Mouse (Mus musculus): ENCODE measurements at regions not wholly inside any gene's neighbourhood (a gene's known extent, or its start where the extent isn't known, plus 50 kb on each side); places are given as distances from the start of the nearest gene placed in this dataset.

DNA sequence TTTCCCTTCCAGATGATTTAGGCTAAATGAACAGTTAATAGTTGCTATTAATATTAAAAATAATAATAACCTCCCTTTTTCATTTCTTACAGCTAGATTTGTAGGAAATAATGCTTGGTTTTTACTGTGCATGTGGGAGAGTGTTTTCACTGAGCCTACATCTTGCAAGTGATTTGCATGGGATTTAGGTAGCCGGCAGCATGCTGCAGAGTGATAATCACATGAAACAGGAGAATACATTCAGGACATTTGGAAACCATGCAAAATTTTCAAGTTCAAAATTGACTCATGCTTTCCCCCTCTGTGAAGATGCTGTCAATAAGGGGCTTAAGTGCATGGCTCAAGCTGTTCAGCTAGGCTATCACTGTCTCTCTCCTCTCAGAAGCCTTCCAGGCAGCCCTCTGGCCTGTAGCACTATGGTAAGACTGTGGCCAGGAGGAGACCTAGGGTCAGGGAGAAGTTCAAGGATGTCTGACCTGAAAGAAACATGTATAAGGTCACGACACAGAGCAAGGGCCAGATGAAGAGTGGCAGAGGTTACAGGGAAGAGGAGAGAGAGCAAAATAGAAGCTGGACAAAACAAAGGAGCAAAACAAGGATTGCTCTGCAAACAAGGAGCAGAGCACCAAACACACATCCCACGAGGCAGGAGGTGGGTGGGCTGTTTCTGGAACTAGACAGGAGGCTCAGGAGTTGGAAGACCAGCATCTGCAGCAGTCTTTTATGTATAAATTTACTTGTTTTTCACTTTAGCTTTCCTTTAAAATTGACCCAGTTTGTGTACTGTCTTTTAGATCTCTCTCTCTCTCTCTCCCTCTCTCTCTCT is 177.5 kb downstream of the Tmem161b start:
- DNase-seq (ENCODE audit: low spot score), result no peak

DNA sequence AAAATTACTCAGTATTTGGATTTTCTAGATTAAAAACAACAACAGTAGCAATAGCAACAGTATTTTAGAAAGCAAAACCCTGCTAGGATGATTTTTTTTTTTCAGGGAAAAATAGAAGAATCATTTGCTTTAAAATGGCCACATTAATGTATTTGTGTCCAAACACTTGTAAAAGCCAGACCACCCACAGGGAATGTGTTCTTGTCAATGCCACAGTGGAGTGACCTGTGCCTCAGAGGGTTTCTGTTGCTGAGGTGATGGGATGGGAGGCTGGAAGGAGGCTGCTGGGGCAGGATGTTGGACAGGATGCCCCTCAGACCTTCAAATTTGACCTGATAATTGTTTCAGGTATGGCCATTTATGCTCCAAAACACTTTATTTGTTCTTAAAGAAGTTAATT is 178.9 kb downstream of the Tmem161b start:
- DNase-seq (ENCODE audit: low spot score), result no peak

DNA sequence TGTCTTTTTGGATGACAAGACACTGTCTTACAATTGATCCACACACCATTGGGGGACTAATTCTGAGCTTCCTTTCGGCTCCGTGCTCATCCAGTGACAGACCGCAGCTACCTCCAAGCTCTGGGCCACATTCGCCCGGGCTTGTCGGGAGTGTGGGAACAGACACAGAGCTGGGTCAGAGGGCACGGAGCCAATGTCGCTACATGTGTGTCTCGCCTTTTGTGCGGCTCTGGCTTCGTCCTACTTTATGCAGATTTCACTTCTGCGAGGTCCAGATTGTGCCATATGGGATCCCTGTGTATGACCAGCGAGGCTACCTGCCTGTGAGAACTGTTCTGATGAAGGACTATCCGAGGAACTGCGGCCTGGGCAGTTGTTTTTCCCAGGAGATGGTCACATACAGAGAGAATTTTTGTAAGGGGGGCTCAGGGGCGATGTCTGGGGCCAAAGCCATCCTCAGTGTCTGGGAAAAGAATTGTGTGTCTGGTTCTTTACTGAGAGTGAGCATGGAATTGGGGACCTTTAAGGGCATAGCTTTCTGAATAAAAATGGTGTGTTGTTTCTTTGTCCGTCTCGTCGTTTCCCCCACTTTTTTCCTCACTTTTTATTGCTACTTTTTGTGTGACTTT is 182.6 kb downstream of the Tmem161b start:
- no peak for DNase-seq (ENCODE audit: low spot score)

DNA sequence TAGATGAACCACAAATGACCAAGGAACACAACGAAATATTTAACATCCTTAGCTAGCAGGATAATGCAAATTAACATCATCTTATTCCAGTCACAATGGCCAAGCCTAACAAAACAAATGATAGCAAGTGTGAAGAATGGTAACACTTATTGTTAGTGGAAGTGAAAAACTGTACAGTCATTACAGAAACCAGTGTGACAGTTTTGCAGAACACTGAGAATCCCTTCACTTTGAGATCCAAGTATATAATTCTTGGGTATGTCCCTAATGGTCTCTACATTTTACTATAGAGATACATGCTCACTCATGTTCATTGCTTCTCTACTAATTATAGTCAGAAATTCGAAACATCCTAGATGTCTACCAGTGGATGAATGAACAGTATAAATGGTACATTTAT is 212.3 kb downstream of the Tmem161b start:
- no peak for DNase-seq (ENCODE audit: low spot score)

DNA sequence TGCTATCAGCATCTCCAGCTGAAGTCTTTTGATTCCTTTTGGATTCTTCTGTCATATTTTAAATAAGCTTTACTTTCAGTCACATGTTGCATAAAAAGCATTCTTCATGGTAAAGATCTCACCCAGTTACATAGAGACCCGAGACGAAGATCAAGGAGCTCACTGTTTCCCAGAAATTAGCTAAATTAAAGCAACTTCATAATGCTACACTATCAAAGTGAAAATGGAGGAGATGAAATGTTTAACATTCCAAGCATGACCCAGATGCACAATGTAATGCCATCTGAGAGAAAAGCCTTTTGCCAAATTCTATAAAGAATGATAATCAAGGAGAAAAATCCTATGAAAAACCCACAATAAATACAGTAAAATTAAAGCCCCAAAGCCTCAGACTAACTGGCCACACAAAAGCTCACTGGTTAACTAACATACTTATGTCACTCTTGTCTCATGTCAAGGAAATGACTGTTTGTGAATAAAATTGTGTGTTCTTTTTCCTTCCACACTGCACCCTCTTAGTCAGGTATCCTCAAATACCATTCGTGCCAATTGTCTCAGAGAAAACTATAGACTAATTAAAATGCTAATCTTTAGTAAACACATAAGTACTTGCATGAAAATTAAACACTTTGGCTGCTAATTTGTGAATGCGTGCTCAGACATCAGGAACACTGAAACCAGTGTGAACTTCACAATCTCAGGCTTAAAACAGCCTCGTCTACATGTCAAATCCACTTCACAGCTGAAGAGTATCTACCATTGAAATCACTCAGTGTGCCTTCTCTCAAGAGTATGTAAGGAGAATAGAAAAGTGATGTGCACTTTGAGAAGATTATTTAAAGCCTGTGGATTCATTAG is 215.7 kb downstream of the Tmem161b start:
- DNase-seq (ENCODE audit: low spot score), result no peak

DNA sequence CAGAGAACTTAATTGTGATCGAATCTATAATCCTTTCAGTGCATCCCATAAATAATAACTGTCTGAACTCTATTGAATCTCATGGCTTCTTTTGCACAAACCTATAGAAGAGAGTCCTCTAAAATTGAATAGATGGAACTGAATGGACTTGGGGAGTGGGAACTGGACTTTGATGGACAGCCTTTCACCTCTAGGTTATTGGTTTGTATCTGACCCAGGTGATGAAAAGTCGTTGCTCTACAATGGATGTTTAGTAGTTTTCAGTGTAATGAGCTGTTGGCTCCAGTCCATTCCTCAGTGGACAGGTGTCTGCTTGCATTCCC is 216.3 kb downstream of the Tmem161b start:
- DNase-seq (ENCODE audit: low spot score), result no peak

DNA sequence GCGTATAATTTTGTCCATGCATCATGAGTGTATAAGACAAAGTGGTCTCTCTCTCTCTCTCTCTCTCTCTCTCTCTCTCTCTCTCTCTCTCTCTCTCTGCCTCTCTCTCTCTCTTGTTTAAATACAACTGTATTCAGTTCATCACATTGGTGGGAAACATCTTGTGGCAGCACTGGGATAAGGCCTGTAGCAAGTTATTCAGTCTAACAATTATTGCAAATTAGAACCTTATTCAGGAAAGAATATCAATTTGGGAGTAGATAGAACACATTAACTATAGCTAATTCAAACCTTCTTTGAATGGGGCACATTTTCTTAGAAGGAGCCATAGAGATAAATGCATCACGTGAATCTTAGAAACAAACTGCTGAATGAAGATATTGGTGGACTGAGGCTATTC is 226.4 kb downstream of the Tmem161b start:
- DNase-seq (ENCODE audit: low spot score), result no peak

DNA sequence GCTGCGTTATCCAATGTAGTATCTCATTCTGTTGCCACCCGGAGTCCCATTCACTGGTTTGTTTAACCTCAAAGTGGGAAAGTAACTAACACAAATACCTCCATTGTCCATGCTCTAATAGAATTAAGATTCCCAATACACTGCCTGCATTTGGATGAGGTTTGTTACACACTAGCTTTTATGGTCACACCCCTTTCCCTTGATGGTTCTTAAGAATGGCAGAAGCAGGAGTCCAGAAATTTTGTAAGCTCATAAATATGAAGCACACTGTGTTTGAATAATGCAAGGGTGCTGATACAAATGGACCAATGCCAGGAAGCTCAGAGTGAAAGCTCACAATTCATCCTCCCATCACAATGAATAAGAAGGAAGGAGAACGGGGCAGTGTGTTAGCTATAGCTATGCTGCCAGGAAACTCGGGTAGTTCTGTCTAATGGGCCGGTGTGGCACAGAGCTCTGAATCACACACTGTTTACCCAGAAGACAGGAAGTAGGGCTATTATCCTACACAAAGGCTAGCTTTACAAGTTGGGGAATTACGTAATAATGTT is 227.0 kb downstream of the Tmem161b start:
- no peak for DNase-seq (ENCODE audit: low spot score)

All from lung, postnatal 25 days (tissue).